Mouse (Mus musculus): Measurements from ENCODE around the gene Ndufa4l2.

- TF ChIP-seq POLR2A (IDR thresholded peaks at IDR 0.05; ENCODE audit: low read depth, low read length), result no peak
- TF ChIP-seq CTCF (IDR thresholded peaks at IDR 0.05; ENCODE audit: borderline replicate concordance, insufficient read depth, low read length), result no peak
These were observed 25.9 kb upstream of the Ndufa4l2 start for GRCm38 (mm10) chr10:127488856-127489255.
